Mouse (Mus musculus): ENCODE results near the gene Bicral. TPM values are rescaled to one million over a fixed set of nuclear protein-coding genes. Genes with fewer than 3 reads are reported as not detected.

Gene Bicral
- polyA plus RNA-seq, 1 experiment from 2014 or later = 5.3 TPM

DNA sequence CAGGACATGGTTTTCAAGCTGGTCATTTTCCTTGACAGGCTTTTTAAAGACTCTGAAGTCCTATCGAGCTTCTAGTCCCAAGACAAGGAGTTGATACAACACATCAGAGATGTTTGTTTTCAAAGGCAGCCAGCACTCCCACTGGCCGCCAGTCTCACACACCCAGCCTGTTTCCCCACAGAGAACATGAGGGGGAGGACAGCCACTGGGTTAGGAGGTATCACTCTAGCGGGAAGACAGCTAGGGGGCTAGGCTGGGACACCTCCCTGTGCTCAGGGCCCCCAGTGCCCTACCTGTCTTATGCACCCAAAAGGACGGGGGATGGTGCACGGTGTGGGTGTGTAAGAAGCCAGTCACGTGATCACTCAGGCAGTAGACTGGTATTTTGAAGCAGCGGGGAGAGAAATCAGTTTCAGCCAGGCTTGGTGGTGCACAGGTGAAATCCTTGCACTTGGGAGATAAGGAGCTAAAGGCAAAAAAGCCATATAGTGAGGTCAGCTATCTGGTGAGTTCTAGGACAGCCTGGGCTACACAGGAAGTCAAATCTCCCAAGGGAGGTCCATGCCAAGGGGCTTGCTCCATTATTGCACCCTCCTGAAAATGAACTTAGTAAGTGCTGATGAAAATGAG is 6.4 kb upstream of the Bicral start:
- WGBS = 70% methylated on average over 7 of the region's 7 CpGs
- ATAC-seq (ENCODE audit: low read depth) = no peak
- H3K4me1 ChIP-seq (ENCODE audit: control insufficient read depth, insufficient read depth, low read length) = no peaks in the 10 kb centered on the region
- H3K27me3 ChIP-seq (replicated peaks; ENCODE audit: control insufficient read depth, insufficient read depth, low read length) = no peaks in the 10 kb centered on the region
- no peak overlapping the region for H3K27ac ChIP-seq (replicated peaks; ENCODE audit: low read depth, low read length)
- DNase-seq (ENCODE audit: low spot score) = no peak
- H3K4me2 ChIP-seq (ENCODE audit: low read depth, low read length) = no peak overlapping the region
- no peaks in the 10 kb centered on the region for H3K9me3 ChIP-seq (ENCODE audit: control insufficient read depth, low read length)
- no peak overlapping the region for H3K4me3 ChIP-seq (ENCODE audit: low read depth, low read length)
- no peak overlapping the region for H3K9ac ChIP-seq (ENCODE audit: low read depth, low read length)
- no peaks in the 10 kb centered on the region for H3K36me3 ChIP-seq (ENCODE audit: control insufficient read depth, insufficient read depth, low read length)

- DNase-seq (ENCODE audit: low spot score) (no peak), ATAC-seq (ENCODE audit: low read depth) (no peak)
- no peaks in the 10 kb centered on the region for H3K27me3 ChIP-seq (replicated peaks; ENCODE audit: control insufficient read depth, insufficient read depth, low read length)
- no peak overlapping the region for H3K9ac ChIP-seq (ENCODE audit: low read depth, low read length)
- H3K27ac ChIP-seq (replicated peaks; ENCODE audit: low read depth, low read length) = no peak overlapping the region
- H3K4me2 ChIP-seq (ENCODE audit: low read depth, low read length) = no peak overlapping the region
- H3K9me3 ChIP-seq (ENCODE audit: control insufficient read depth, low read length) = no peaks in the 10 kb centered on the region
- H3K4me1 ChIP-seq (ENCODE audit: control insufficient read depth, insufficient read depth, low read length) = 0 out of 2 replicates have a peak, but pooled peaks cover 3% of the 10 kb centered on the region
- no peaks in the 10 kb centered on the region for H3K36me3 ChIP-seq (ENCODE audit: control insufficient read depth, insufficient read depth, low read length)
- no peak overlapping the region for H3K4me3 ChIP-seq (ENCODE audit: low read depth, low read length)
- WGBS = 90% methylated on average over 4 of the region's 4 CpGs
Observed at GRCm38 (mm10) chr17:46860120-46860519, 1.8 kb upstream of the Bicral start.

DNA sequence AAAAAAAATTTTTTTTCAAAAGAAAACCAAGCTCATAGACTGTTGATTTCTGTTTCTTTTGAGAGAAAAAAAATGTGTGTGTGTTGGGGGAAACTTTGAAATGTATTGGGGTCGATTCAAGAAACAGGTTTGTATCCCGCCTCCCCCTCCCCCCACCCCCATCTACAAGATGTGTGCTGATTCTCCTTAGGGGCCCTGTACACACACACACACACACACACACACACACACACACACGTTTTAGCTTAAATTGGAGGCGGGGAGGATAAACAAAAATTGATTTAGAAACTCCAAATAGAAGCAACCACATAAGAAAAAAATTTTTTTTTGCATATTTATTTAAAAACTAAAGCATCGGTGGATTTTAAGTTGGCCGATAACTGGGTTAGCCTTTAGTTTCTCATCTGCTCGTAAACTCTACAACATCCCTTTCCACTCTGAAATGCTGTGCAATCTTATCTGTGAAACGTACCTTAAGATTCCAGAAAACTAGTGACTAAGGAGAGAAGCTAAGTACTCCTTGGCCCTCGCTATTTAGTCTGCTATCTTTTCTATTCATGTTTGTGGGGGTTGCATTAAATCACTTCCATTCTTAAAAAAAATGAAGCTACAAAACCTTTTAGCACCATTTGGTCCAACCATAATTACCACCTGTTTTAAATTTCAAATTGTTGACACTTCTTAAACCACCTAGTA is 615 bp upstream of the Bicral start:
- WGBS = 14% methylated on average over 9 of the region's 9 CpGs
- H3K9me3 ChIP-seq (ENCODE audit: control insufficient read depth, low read length) = no peaks in the 10 kb centered on the region
- peak overlapping the region; percentile 100 for H3K9ac ChIP-seq (ENCODE audit: low read depth, low read length)
- 0 out of 2 replicates have a peak, but pooled peaks cover 10% of the 10 kb centered on the region for H3K4me1 ChIP-seq (ENCODE audit: control insufficient read depth, insufficient read depth, low read length)
- H3K4me2 ChIP-seq (ENCODE audit: low read depth, low read length) = peak overlapping the region; percentile 68
- H3K4me3 ChIP-seq (ENCODE audit: low read depth, low read length) = peak overlapping the region; percentile 100
- DNase-seq (ENCODE audit: low spot score) = peak; percentile 62
- H3K36me3 ChIP-seq (ENCODE audit: control insufficient read depth, insufficient read depth, low read length) = no peaks in the 10 kb centered on the region
- H3K27ac ChIP-seq (replicated peaks; ENCODE audit: low read depth, low read length) = peak overlapping the region; percentile 100
- ATAC-seq (ENCODE audit: low read depth) = no peak
- H3K27me3 ChIP-seq (replicated peaks; ENCODE audit: control insufficient read depth, insufficient read depth, low read length) = no peaks in the 10 kb centered on the region

DNA sequence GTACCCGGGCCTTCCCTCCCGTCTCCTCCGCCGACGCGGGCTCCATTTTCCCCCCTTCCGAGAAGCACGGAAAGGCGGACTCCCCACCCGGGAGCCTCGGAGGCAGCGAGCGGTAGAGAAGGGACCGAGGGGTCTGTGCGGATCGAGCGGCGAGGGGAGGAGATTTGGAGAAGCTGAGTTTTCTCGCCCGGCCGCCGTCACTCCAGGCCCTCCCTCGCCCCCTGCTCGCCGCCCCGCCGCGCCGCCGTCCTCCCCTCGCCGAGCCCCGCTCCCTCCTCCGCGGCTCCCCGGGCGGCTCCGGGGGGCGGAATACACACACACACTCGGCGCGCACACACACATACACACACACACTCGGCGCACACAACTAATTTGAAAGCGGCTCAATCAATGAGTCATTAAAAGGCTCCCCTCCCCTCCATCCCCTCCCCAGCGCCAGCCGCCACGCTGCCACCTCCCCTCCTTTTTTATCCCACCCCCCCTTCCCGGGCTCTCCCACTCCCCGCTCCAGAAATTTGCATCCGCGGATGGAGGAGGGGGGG is 850 bp downstream of the Bicral start:
- Histone ChIP-seq H3K27me3 (replicated peaks; ENCODE audit: control insufficient read depth, insufficient read depth, low read length) (no peaks in the 10 kb centered on the region), H3K4me1 (ENCODE audit: control insufficient read depth, insufficient read depth, low read length) (peaks cover 15% of the 10 kb centered on the region; the same call in 1 of the 2 replicates), H3K4me2 (ENCODE audit: low read depth, low read length) (peak overlapping the region; percentile 68), H3K36me3 (ENCODE audit: control insufficient read depth, insufficient read depth, low read length) (no peaks in the 10 kb centered on the region), H3K9me3 (ENCODE audit: control insufficient read depth, low read length) (no peaks in the 10 kb centered on the region), H3K27ac (replicated peaks; ENCODE audit: low read depth, low read length) (peak overlapping the region; percentile 100), H3K9ac (ENCODE audit: low read depth, low read length) (peak overlapping the region; percentile 100), H3K4me3 (ENCODE audit: low read depth, low read length) (peak overlapping the region; percentile 100)
- DNase-seq (ENCODE audit: low spot score) (peak; percentile 94), ATAC-seq (ENCODE audit: low read depth) (peak; percentile 76)
- WGBS = 0% methylated on average over 14 of the region's 52 CpGs

DNA sequence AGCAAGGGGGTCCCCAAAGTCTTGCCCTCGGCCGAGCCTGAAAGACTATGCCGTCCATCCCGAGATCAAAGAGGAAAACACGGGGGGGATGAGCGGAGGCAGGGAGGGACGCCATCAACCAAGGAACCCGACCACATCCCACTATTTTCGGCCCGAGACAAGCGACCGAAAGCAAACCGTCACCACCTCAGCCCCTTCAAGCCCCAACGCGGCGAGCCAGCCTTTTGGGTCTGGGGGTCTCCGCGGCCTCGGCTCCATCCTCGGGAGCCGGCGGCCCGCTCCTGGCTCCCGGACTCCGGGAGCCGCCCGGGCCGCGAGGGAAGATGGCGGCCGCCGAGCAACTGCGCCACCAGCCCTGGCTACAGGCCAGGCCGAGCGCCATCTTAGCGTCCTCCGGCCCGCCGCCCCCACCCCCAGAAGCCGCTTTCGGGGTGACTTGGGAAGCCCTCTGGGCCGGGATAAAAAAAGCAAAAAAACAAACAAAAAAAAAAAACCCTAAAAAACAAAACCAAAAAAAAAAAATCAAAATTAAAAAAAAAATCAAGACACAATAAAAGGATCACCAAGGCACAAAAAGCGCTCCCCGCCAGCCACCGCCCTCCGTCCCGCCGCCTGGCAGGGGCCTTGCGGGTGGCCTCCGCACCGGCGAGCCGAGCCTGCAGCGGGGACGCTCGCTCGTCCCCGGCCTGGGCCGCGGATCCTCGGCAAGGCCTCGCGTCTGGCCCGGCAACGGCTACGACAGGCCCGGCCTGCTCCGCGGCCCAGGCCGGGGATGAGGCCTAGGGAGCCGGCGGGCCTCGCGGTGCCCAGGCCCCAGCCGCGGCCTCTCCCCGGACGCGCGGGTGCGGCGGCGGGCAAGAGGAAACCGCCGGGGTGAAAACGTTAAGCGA is 1.6 kb downstream of the Bicral start:
- Histone ChIP-seq H3K4me2 (ENCODE audit: low read depth, low read length) (peak overlapping the region; percentile 68), H3K36me3 (ENCODE audit: control insufficient read depth, insufficient read depth, low read length) (no peaks in the 10 kb centered on the region), H3K9me3 (ENCODE audit: control insufficient read depth, low read length) (no peaks in the 10 kb centered on the region), H3K9ac (ENCODE audit: low read depth, low read length) (peak overlapping the region; percentile 100), H3K4me1 (ENCODE audit: control insufficient read depth, insufficient read depth, low read length) (peaks cover 15% of the 10 kb centered on the region; the same call in 1 of the 2 replicates), H3K4me3 (ENCODE audit: low read depth, low read length) (peak overlapping the region; percentile 100), H3K27ac (replicated peaks; ENCODE audit: low read depth, low read length) (peak overlapping the region; percentile 100), H3K27me3 (replicated peaks; ENCODE audit: control insufficient read depth, insufficient read depth, low read length) (no peaks in the 10 kb centered on the region)
- DNase-seq (ENCODE audit: low spot score) (peak; percentile 88), ATAC-seq (ENCODE audit: low read depth) (peak; percentile 12)
- under 1% methylated on average over 82 of the region's 87 CpGs for WGBS

DNA sequence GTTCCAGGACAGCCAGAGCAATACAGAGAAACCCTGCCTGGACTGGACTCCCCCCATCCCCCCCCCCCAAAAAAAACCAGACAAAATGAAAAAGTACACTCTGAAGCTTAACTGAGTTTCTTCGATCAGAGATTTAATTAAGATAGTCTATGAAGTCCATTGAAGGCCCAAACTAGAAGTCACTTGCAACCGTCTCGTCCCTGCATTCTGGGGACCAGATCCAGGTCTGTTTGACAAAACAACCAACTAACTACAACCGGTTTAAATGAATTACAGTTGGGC is 2.2 kb downstream of the Bicral start:
- 12% methylated on average over 4 of the region's 4 CpGs for WGBS
- DNase-seq (ENCODE audit: low spot score) (no peak), ATAC-seq (ENCODE audit: low read depth) (no peak)
- Histone ChIP-seq H3K27ac (replicated peaks; ENCODE audit: low read depth, low read length) (peak overlapping the region; percentile 100), H3K4me3 (ENCODE audit: low read depth, low read length) (peak overlapping the region; percentile 100), H3K36me3 (ENCODE audit: control insufficient read depth, insufficient read depth, low read length) (no peaks in the 10 kb centered on the region), H3K4me2 (ENCODE audit: low read depth, low read length) (peak overlapping the region; percentile 68), H3K27me3 (replicated peaks; ENCODE audit: control insufficient read depth, insufficient read depth, low read length) (no peaks in the 10 kb centered on the region), H3K9me3 (ENCODE audit: control insufficient read depth, low read length) (no peaks in the 10 kb centered on the region), H3K9ac (ENCODE audit: low read depth, low read length) (peak overlapping the region; percentile 100), H3K4me1 (ENCODE audit: control insufficient read depth, insufficient read depth, low read length) (peaks cover 15% of the 10 kb centered on the region; the same call in 1 of the 2 replicates)

- no peak for DNase-seq (ENCODE audit: low spot score)
- 55% methylated on average over 15 of the region's 15 CpGs for WGBS
Observed at GRCm38 (mm10) chr17:46855328-46856106, 2.8 kb downstream of the Bicral start.

More at GRCm38 (mm10) chr17:46855328-46856106, 2.8 kb downstream of the Bicral start:
- Histone ChIP-seq H3K4me2 (ENCODE audit: low read depth, low read length) (peak overlapping the region; percentile 68), H3K36me3 (ENCODE audit: control insufficient read depth, insufficient read depth, low read length) (no peaks in the 10 kb centered on the region), H3K4me3 (ENCODE audit: low read depth, low read length) (peak overlapping the region; percentile 100), H3K9ac (ENCODE audit: low read depth, low read length) (peak overlapping the region; percentile 100), H3K9me3 (ENCODE audit: control insufficient read depth, low read length) (no peaks in the 10 kb centered on the region), H3K27me3 (replicated peaks; ENCODE audit: control insufficient read depth, insufficient read depth, low read length) (no peaks in the 10 kb centered on the region), H3K27ac (replicated peaks; ENCODE audit: low read depth, low read length) (peak overlapping the region; percentile 100), H3K4me1 (ENCODE audit: control insufficient read depth, insufficient read depth, low read length) (peaks cover 15% of the 10 kb centered on the region; the same call in 1 of the 2 replicates)
- no peak for ATAC-seq (ENCODE audit: low read depth)

Data from embryonic facial prominence, embryonic 14.5 days (tissue).